Mouse (Mus musculus) G1E-ER4 (cell line): ENCODE results near the gene Nhlrc1. TPM values are rescaled to one million over a fixed set of nuclear protein-coding genes. Genes with fewer than 3 reads are reported as not detected.

Source experiments
- GATA1 ChIP-seq: IDR thresholded peaks from one replicate; pipeline ENCODE4 v1.8.0; 2012; ENCODE audit warnings: low read length, inconsistent platforms
- polyA plus RNA-seq: library from polyadenylated mRNA; stranded (reverse); fragments of >175 nt; gene quantifications from 2 replicates; pipeline ENCODE4 v1.2.3, GENCODE M21; 2012

The Nhlrc1 gene
- polyA plus RNA-seq: not detected in 2 replicates

- TF ChIP-seq GATA1: no peak
Observed at GRCm38 (mm10) chr13:47014334-47015194, at the start of gene Nhlrc1. Gene Nhlrc1 (minus strand): TSS chr13:47014850.

DNA sequence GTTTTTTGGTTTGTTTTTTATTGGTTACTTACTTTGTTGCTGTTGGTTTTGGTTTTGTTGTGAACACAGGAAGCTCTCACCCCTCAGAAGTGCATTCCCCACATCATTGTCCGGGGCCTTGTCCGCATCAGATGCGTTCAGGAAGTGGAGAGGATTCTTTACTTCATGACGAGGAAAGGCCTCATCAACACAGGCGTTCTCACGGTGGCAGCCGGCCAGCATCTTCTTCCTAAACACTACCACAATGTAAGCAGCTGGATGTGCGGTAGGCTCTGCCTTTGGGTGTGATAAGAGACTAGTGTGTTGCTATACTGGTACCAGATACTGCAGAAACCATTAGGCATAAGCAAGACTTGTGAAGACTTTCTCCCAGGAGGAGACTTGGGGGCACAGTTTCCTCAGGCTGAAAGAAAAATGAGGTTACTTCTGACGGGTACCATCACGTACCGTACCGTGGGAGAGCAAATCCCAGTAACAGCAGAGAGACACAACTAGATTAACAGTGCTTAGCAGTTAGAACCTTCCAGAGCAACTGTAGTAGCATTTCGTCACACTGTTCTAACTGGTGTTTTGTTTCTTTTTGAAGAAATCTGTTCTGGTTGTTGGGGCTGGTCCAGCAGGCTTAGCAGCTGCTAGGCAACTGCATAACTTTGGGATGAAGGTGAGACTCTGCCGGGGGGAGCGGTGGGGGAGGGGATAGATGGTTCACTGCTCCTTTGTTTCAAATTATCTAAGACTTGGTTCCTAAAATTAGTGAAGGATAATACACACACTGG lies 49.5 kb upstream of the Nhlrc1 start:
- no peak for TF ChIP-seq GATA1

DNA sequence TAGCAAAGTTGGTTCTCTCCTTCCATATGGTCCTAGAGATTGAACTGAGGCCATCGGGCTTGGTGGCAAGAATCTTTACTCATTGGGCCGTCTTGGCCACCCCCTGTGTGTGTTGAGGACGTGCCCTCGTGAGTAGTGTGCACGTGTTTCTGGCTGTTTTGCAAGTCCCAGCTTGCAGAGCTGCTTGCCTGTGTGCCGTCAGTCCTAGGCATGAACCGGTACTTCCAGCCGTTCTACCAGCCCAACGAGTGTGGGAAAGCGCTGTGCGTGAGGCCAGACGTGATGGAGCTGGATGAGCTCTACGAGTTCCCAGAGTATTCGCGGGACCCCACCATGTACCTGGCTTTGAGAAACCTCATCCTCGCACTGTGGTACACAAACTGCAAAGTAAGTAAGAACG lies 48.1 kb upstream of the Nhlrc1 start:
- no peak for TF ChIP-seq GATA1

DNA sequence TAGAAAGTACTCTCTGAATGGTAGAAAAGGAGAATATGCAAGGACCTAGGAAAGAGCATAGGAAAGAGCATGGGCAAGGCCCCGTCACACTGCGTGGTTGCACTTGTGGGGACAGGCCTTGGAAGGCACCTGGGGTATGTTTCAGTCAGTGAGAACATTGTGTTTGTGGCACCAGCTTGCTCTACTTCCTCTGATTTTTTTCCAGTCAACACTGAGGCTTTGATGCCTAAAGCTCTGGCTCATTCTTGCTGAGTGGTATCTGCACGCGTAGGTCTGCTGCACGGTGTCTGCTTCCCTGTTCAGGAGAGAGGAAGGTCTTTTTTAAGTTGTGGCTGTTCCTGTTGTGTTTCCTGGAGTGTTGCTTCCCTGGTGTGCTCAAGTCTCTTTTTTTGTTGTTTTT lies 42.1 kb upstream of the Nhlrc1 start:
- no peak for TF ChIP-seq GATA1

GRCm38 (mm10) chr13:47056126-47056525 lies 41.5 kb upstream of the Nhlrc1 start:
- no peak for TF ChIP-seq GATA1

GRCm38 (mm10) chr13:47053971-47054370 lies 39.3 kb upstream of the Nhlrc1 start:
- no peak for TF ChIP-seq GATA1

DNA sequence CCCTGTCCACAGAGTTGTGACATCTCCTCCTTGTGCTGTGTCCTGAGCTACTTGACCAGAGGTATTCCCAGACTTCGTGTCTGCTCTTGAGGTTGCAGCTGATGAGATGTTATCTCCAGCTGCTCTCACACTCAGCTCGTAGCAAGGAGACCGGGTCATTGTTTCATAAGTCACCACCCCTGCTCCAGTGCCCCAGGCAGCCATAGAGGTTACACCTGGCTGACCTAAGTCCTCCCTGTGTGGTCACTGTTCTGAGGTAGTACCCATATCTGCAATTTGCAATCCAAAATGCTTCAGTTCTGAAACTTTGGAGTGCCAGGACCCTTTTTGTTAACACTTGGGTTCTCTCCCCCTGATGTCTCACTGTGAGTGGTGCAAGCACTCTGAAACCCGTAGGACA lies 35.4 kb upstream of the Nhlrc1 start:
- TF ChIP-seq GATA1: no peak

DNA sequence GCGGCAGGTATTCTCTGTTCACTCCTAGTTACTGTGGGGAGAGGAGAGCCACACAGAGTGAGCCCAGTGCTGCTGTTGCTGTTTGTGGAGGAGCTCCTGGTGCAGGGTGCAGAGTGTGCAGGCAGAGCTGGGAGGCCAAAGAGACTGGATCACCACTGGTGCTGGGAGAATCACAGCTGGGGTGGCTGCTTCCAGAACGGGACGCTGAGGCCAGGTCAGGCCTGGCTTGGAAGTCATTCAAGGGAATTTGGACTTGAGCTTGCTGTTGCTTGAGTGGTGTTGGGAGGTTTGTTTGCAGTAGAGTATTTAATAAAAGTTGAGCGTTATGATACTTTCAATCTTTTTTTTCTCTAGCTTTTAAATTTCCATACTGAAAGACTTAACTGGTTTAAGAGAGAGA lies 33.3 kb upstream of the Nhlrc1 start:
- no peak for TF ChIP-seq GATA1

GRCm38 (mm10) chr13:47044617-47044947 lies 29.9 kb upstream of the Nhlrc1 start, which contains the start of gene Tpmt:
Gene Tpmt (minus strand): TSS chr13:47044737.
- TF ChIP-seq GATA1: no peak

- TF ChIP-seq GATA1: no peak
Observed at GRCm38 (mm10) chr13:47043833-47044616, 29.4 kb upstream of the Nhlrc1 start.

GRCm38 (mm10) chr13:47043030-47043680 lies 28.5 kb upstream of the Nhlrc1 start, which contains the start of gene Kdm1b:
Gene Kdm1b (plus strand): TSS chr13:47043499.
- no peak for TF ChIP-seq GATA1

DNA sequence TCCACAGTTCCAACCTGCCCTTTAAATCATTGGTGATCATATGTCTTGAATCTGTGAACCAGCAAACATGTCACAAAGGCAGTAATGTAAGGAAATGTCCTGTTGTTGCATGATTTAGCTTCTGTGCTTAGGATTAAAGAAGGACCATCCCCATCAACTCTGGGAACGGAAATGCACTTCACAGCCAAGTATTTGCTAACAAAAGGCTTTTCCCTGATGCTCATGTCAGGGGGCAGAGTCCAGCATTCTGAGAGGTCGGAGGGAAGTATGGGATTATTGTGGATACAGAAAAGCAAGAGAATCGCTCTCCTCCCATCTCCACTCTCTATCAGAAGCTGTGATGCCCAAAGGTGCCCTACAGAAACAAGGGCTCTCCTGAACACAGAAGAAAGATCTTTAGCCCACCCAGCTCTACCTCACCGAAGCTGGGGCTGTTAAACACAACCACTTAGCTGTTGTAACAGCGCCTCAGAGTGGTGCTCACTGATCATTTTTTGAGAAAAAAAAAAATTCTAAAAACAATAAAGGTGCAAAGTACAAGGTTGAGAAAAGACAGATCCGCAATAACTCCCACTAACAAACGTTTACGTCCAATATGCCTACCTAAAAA lies 27.5 kb upstream of the Nhlrc1 start:
- TF ChIP-seq GATA1: no peak

- TF ChIP-seq GATA1: no peak
Observed at GRCm38 (mm10) chr13:47040061-47040460, 25.4 kb upstream of the Nhlrc1 start.

DNA sequence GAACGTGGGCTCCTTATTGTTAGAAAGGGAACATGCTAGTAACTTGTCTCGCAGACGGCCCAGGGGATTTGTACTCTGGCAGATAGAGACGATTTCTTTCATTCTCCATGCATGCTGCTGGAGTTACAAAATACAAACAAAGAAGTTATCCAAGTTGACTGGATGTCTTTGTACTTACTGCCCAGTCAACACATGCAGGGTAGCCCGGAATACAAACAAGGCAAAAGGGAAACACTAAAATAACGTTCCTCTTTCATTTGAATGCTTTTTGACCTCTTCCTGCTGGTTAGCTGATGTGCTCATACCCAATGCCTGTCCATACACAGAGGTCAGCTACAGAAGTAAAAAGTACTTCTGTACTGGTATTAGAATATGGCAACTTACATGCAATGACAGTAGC lies 23.3 kb upstream of the Nhlrc1 start:
- no peak for TF ChIP-seq GATA1

- TF ChIP-seq GATA1: no peak
Observed at GRCm38 (mm10) chr13:47033602-47034001, 19.0 kb upstream of the Nhlrc1 start.
